Mouse (Mus musculus): Measurements from ENCODE around the gene Prkd2.

Gene Prkd2

GRCm38 (mm10) chr7:16826571-16826970, 16.1 kb upstream of the Prkd2 start:
- no peak for DNase-seq (ENCODE audit: extremely low read depth, low read depth, low spot score)

DNA sequence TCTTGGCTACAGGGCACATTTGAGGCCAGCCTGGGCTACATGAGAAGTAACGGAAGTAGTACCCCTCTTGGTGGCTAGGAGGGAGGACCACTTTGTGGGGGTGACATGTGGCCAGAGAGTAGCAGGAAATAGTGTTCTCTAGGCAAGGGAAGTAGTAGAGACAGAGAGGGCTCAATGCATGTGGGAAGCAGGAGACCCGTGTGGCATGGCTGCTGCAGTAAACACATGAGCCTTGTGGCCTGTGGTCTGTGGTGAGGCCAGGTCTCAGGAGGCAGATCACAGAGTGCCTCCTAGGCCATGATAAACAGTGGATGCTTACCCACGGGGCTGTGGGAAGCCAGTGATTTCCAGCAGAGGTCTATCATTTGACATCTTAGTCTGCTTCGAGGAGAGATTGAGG, 15.4 kb upstream of the Prkd2 start:
- no peak for DNase-seq (ENCODE audit: extremely low read depth, low read depth, low spot score)

DNA sequence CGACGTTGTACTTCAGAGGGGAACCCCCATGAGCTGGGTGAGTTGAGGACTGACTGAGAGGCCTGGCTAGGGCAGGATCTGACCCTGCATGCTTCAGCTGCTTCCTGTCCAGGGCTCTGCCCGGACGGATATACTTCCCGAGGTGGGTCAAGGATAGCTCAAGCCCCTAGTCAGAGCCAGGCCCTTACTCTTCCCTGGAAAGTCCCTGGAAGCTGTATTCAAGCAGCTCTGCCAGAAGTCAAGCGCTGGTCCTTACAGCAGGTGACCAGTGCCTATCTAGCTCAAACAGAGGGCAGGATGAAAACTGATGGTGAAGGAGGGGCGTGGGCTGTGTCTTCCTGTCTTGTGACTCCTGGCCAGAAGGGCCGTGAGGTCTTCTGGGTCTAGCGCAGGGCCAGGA, 12.3 kb upstream of the Prkd2 start:
- no peak for DNase-seq (ENCODE audit: extremely low read depth, low read depth, low spot score)

- no peak for DNase-seq (ENCODE audit: extremely low read depth, low read depth, low spot score)
These were observed 4.5 kb upstream of the Prkd2 start for GRCm38 (mm10) chr7:16837916-16838803.

GRCm38 (mm10) chr7:16838804-16839426, 3.8 kb upstream of the Prkd2 start:
- DNase-seq (ENCODE audit: extremely low read depth, low read depth, low spot score), result no peak

DNA sequence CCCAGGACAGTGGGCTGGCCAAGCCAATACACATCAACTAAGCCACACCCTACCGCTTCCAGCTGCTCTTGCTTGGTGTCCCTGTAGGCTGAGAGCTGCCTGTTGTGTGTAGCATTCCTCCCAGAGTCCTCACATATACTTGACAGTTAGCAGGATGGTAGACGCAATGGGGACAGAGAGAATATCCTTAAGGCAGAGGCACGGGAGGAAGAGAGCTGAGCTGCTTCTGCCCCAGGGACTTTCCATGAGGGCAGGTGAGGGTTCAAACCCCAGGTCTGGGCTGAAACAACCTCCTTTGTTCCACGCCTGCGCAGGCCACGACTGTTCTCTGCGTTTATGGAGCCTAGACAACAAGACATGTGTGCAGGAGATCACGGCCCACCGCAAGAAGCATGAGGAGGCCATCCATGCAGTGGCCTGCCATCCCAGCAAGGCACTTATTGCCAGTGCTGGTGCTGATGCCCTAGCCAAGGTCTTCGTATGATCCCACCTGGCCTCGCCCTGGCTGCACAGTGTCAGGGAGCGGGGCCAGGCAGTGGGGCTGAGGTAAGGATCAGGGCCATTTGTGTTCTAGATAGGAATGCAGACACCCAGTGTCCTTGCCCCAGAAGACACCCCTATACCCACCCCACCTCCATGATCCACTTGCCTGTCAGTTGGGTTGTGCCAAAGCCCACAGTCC, 3.1 kb upstream of the Prkd2 start:
- DNase-seq (ENCODE audit: extremely low read depth, low read depth, low spot score), result no peak

- DNase-seq (ENCODE audit: extremely low read depth, low read depth, low spot score), result no peak
These were observed 2.6 kb upstream of the Prkd2 start for GRCm38 (mm10) chr7:16840109-16840491.

DNA sequence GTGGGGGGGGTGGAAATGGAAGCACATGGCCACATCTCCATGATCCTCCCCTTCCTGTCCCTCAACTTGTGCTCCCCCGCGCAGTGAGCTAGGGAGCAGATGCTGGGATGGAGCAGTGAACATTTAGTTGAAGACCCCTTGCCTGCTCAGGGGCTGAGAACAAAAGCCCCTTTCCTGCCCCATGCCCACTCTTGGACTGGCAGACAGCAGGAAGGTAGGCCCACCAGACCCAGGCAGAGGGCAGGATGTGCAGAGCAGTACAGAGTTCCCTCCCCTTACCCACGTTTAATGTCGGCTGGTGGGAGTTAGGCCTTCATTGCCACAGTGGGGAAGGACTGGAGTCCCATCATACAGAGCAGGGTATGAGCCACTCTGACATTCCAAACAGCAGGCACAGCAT, 1.6 kb upstream of the Prkd2 start:
- no peak for DNase-seq (ENCODE audit: extremely low read depth, low read depth, low spot score)

DNA sequence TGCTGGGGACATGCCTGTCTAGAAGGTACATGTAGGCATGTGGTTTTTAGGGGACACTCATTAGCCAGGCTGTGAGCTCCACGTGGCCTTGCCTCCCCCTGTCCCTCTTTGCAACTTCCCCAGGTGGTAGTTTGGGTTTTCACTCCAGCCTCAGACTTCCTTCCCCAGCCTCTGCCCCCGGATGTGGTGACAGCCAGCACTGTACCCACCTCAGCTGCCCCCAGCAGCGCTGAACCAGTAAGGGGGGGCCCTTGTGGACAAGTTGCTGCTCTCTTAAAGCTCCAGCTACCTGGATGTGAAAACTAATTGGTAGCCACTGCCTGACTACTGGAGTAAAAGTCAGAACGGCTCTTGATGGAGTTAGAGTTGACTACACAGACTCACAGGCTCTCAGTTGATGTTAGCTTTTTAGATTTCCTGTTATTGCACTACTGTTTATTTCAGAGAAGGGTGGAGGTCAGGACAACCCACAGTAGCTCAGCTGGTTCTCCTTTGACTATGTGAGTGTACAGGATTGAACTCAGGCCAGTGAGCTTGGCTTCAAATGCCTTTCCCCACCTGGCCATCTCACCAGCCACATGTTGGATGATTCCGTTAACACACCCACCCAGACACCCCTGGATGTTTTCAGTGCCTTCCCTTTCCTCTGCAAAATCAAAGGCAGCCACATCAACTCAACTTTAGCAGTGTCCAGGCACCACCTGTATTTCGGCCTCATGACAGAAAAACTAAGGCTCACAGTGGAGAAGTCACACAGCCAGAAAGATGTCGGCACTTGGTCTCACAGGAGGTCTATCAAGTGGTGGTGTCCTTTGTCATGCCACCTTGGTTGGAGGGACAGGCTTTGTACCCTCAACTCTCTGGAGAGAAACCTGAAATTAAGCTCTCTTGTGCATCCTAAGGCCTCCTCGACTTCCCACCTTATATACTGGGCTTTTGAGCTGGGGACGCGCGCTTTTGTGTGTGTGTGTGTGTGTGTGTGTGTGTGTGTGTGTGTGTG, 841 bp upstream of the Prkd2 start:
- DNase-seq (ENCODE audit: extremely low read depth, low read depth, low spot score), result no peak

DNA sequence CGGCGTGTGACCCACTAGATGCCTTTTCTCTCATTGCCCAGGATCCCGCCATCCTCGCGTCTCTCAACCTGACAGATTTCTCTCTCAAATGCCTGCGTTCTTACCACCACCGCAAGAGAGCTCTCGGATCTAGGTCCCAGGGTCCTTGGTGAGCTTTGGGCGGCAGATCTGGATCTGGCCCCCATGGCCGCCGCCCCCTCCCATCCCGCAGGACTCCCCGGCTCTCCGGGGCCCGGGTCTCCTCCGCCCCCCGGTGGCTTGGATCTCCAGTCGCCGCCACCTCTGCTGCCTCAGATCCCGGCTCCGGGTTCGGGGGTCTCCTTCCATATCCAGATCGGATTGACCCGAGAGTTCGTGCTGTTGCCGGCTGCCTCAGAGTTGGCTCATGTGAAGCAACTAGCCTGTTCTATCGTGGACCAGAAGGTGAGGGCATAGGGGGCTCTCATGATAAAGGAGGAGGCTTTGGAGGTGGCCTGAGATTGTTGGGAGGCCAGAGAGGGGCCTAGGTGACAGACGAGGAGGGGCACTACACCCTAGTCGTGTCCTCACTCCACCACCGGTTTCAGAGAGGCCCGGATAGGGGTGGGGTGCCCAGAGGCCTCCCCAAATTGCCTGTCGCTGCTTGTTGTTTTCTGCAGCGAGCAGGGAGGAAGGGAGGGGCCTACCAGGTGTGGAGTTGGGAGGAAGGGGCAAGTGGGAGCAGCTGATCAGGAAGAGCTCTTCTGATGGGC, 904 bp downstream of the Prkd2 start:
- no peak for DNase-seq (ENCODE audit: extremely low read depth, low read depth, low spot score)

GRCm38 (mm10) chr7:16844696-16845071, 2.0 kb downstream of the Prkd2 start:
- no peak for DNase-seq (ENCODE audit: extremely low read depth, low read depth, low spot score)

DNA sequence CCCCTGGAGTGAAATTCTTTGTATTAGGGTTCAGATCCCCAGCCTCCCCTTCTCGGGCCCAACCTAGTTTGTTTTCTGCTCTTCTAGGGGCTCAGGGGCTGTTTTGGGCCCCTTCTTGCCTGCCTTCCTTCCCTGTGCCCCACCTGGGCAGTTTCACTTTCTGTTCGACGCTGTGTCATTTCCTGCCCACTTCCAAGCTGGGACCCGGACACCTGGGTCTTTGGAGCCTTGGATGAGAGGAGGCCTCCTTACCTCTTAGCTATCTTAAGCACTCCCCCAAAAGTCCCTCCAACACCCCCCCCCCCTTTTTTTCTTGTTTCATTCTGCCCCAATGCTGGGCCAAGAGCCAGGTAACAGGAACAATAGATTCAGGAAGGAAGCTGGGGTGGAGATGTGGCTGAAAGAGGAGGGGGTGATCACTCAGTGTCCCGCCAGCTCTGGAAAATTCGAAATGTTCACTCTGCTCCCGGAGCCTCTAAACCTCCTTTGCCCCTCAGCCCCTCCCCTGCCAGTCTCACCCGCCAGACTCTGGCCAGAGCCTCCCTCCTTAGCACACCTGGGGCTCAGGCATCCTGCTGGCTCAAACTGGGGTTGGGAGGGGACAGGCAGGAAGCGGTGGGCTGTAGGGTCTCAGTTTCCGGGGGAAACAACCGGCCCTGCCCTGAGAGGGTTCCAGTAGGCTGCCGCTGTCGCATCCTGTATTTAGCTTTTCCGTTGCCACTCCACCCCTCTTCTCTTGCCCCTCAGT, 2.5 kb downstream of the Prkd2 start:
- no peak for DNase-seq (ENCODE audit: extremely low read depth, low read depth, low spot score)

DNA sequence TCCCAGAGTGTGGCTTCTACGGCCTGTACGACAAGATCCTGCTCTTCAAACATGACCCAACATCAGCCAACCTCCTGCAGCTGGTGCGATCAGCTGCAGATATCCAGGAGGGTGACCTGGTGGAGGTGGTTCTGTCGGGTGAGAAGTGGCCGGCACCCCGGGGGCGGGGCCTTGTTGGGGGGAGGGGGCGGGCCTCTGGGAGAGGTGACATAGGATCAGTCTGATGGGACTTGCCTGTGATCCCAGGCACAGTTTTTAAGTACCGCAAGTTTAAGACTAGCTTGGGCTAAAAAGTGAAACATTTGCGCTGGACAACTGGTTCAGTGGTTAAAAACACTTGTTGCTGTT, 3.1 kb downstream of the Prkd2 start:
- DNase-seq (ENCODE audit: extremely low read depth, low read depth, low spot score), result no peak

DNA sequence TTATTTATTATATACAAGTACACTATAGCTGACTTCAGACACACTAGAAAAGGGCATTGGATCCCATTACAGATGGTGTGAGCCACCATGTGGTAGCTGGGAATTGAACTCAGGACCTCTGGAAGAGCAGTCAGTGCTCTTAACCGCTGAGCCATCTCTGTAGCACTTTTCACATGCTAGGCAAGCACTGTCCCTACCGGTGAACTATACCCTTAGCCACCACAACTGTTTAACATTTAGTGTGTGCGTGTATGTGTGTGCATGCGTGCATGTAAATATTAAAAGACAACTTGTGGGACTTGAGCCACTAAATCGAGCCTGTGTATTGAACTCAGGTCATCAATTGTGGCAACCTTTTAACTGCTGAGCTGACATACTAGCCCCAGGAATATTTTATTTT, 4.1 kb downstream of the Prkd2 start:
- no peak for DNase-seq (ENCODE audit: extremely low read depth, low read depth, low spot score)

DNA sequence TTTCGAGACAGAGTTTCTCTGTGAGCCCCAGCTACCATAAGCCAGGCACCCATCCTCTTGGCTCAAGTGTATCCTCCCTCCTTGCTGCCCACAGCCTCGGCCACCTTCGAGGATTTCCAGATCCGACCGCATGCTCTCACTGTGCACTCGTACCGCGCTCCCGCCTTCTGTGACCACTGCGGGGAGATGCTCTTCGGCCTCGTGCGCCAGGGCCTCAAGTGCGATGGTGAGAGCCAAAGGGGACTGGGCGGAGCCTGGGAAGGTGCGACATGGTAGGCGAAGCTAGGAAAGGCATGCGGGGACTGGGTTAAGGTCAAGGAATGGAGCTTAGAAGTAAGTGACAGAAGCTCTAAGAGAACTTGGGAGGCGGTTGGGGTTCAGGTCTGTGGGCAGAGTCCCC, 4.8 kb downstream of the Prkd2 start:
- no peak for DNase-seq (ENCODE audit: extremely low read depth, low read depth, low spot score)

DNA sequence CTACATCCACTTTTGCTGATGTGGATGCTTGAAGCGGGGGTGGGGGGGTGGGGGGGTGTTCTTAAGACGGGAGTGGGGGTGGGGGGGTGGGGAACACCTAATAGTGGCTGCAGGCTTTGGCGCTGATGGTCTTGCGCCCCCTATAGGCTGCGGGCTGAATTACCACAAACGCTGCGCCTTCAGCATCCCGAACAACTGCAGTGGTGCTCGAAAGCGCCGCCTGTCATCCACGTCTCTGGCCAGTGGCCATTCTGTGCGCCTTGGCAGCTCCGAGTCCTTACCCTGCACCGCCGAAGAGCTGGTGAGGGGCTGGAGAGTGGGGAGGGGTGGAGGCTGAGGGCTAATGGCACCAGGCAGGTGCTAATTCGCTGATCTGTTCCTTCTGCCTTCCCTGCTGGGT, 5.9 kb downstream of the Prkd2 start:
- no peak for DNase-seq (ENCODE audit: extremely low read depth, low read depth, low spot score)

GRCm38 (mm10) chr7:16851636-16852035, 8.9 kb downstream of the Prkd2 start:
- no peak for DNase-seq (ENCODE audit: extremely low read depth, low read depth, low spot score)

DNA sequence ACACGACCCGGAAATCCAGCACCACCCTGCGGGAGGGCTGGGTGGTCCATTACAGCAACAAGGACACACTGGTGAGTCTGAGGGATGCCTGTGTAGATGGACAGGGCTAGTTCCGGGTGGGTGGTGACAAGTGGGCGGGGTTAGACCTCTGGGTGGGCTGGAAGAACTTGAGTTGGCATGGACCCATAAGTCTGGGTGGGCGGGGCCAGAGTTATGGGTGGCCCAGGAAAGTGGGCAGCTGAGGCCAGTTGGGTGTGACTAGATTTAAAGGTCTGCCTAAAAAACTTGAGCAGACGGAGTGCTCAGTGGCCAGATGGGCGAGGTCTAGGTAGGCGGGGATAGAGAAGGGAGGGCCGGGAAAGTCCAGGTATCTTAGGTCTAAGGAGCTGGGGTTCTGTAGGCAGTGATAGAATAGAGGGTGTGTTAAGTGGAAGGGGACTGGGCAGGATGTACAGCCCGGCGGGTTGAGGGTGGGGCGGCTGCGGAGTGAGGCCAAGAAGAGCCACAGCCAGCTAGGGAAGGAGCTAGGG, 10.7 kb downstream of the Prkd2 start:
- no peak for DNase-seq (ENCODE audit: extremely low read depth, low read depth, low spot score)

DNA sequence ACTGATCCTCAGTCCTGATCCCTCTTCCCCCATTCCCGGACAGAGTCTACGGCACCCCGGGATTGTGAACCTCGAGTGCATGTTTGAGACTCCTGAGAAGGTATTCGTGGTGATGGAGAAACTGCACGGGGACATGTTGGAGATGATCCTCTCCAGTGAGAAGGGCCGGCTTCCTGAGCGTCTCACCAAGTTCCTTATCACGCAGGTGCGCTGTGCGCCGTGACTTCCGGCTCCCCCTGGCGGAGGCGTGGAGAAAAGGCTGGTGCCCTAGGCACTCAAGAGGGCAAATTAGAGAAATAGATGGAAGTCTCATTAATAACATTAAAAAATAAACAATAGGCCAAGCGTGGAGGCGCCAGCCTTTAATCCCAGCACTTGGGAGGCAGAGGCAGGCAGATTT, 15.6 kb downstream of the Prkd2 start:
- DNase-seq (ENCODE audit: extremely low read depth, low read depth, low spot score), result no peak
